Mouse (Mus musculus) embryonic facial prominence, embryonic 15.5 days (tissue): Measurements from ENCODE around the gene Pnkp. TPM values are rescaled to one million over a fixed set of nuclear protein-coding genes. Genes with fewer than 3 reads are reported as not detected.
A peak's percentile ranks its signal among the peaks of the same experiment; 100 is the strongest.

Source experiments
- ATAC-seq: fragments of 200-750 bp; cut with Nextera tagmentation; 2 replicates; pipeline ENCODE4 v1.8.0; 2017; ENCODE audit warnings: low read depth, moderate TSS enrichment; ENCODE audit not compliant: insufficient number of reproducible peaks, low FRiP score, low TSS enrichment
- H3K27ac ChIP-seq: fragments of 300-500 bp; sonication (generic); replicated peaks from 2 replicates; pipeline ENCODE4 v1.5.1; 2015; ENCODE audit warnings: mild to moderate bottlenecking, inconsistent platforms
- H3K27me3 ChIP-seq: fragments of 300-500 bp; sonication (generic); 2 replicates; pipeline ENCODE4 v1.6.1; 2015; ENCODE audit warnings: inconsistent platforms
- H3K36me3 ChIP-seq: fragments of 300-500 bp; sonication (generic); 2 replicates; pipeline ENCODE4 v1.6.1; 2015; ENCODE audit warnings: mild to moderate bottlenecking, inconsistent platforms
- H3K4me1 ChIP-seq: fragments of 300-500 bp; sonication (generic); 2 replicates; pipeline ENCODE4 v1.6.1; 2015; ENCODE audit warnings: inconsistent platforms
- H3K4me2 ChIP-seq: fragments of 300-500 bp; sonication (generic); replicated peaks from 2 replicates; pipeline ENCODE4 v1.6.1; 2015; ENCODE audit warnings: mild to moderate bottlenecking, inconsistent platforms
- H3K4me3 ChIP-seq: fragments of 300-500 bp; sonication (generic); replicated peaks from 2 replicates; pipeline ENCODE4 v1.5.1; 2015; ENCODE audit warnings: mild to moderate bottlenecking, inconsistent platforms
- H3K9ac ChIP-seq: fragments of 300-500 bp; sonication (generic); 2 replicates; pipeline ENCODE4 v1.6.1; 2015; ENCODE audit warnings: inconsistent platforms
- H3K9me3 ChIP-seq: fragments of 300-500 bp; sonication (generic); replicated peaks from 2 replicates; pipeline ENCODE4 v1.6.1; 2016; ENCODE audit warnings: inconsistent platforms
- WGBS: fragments of 180-500 bp; shearing (Covaris S2); methylation state at CpG from one replicate; pipeline ENCODE4 v1.1.7; 2015; 5-methylcytosine and 5-hydroxymethylcytosine counted together
- polyA plus RNA-seq: library from polyadenylated mRNA; unstranded; fragments of >200 nt; fragmentation: Nextera tagmentation; extraction: Ambion mirVana; gene quantifications from 2 replicates; pipeline ENCODE4 v1.2.1, GENCODE M21; 2015

Gene Pnkp
- polyA plus RNA-seq, 1 experiment from 2014 or later, result 37.3 TPM

GRCm38 (mm10) chr7:44846804-44847203 lies 10.1 kb upstream of the Pnkp start:
- peaks cover 22% of the 10 kb centered on the region for H3K4me1 ChIP-seq
- ATAC-seq, result no peak
- peaks cover 5% of the 10 kb centered on the region; the same call in 1 of the 2 replicates for H3K27me3 ChIP-seq
- no peak overlapping the region for H3K27ac ChIP-seq
- peaks cover 52% of the 10 kb centered on the region for H3K36me3 ChIP-seq
- 91% methylated on average over 7 of the region's 7 CpGs for WGBS
- no peaks in the 10 kb centered on the region for H3K9me3 ChIP-seq
- H3K4me3 ChIP-seq, result no peak overlapping the region
- no peak overlapping the region for H3K4me2 ChIP-seq
- H3K9ac ChIP-seq, result no peak overlapping the region

- peak overlapping the region; percentile 81 for H3K4me3 ChIP-seq
- H3K27me3 ChIP-seq, result no peaks in the 10 kb centered on the region
- H3K36me3 ChIP-seq, result peaks cover 45% of the 10 kb centered on the region
- 72% methylated on average over 5 of the region's 5 CpGs for WGBS
- ATAC-seq, result no peak
- H3K27ac ChIP-seq, result peak overlapping the region; percentile 100; the same call in 1 of the 2 replicates
- H3K4me2 ChIP-seq, result peak overlapping the region; percentile 85
- 0 out of 2 replicates have a peak overlapping the region, but pooled peaks have one; percentile 28 for H3K9ac ChIP-seq
- peaks cover 28% of the 10 kb centered on the region for H3K4me1 ChIP-seq
- no peaks in the 10 kb centered on the region for H3K9me3 ChIP-seq
Observed at GRCm38 (mm10) chr7:44847772-44848171, 9.2 kb upstream of the Pnkp start.

- Histone ChIP-seq H3K9me3 (no peaks in the 10 kb centered on the region), H3K27me3 (no peaks in the 10 kb centered on the region), H3K4me2 (peak within 1 kb of the TSS; percentile 85), H3K27ac (peak within 1 kb of the TSS; percentile 100), H3K9ac (peak within 1 kb of the TSS; percentile 80), H3K4me1 (peaks cover 38% of the 10 kb centered on the region), H3K36me3 (peaks cover 39% of the 10 kb centered on the region), H3K4me3 (peak within 1 kb of the TSS; percentile 81)
- WGBS, result under 1% methylated on average over 54 of the region's 54 CpGs
- peak; percentile 90 for ATAC-seq
Observed at GRCm38 (mm10) chr7:44848561-44849415, 8.2 kb upstream of the Pnkp start, which contains the start of the genes Akt1s1 and Tbc1d17. TSS of gene Akt1s1 (plus strand) at chr7:44848991. TSS of gene Tbc1d17 (minus strand) at chr7:44849079.

GRCm38 (mm10) chr7:44849416-44850111 lies 7.4 kb upstream of the Pnkp start:
- peaks cover 46% of the 10 kb centered on the region for H3K4me1 ChIP-seq
- peak overlapping the region; percentile 80 for H3K9ac ChIP-seq
- H3K9me3 ChIP-seq, result no peaks in the 10 kb centered on the region
- H3K4me2 ChIP-seq, result peak overlapping the region; percentile 85
- peaks cover 31% of the 10 kb centered on the region for H3K36me3 ChIP-seq
- H3K27me3 ChIP-seq, result no peaks in the 10 kb centered on the region
- peak overlapping the region; percentile 81 for H3K4me3 ChIP-seq
- peak; percentile 77 for ATAC-seq
- H3K27ac ChIP-seq, result peak overlapping the region; percentile 100
- WGBS, result under 1% methylated on average over 41 of the region's 41 CpGs

- ATAC-seq, result peak; percentile 22
- WGBS, result under 1% methylated on average over 33 of the region's 33 CpGs
- H3K36me3 ChIP-seq, result peaks cover 25% of the 10 kb centered on the region
- H3K9me3 ChIP-seq, result no peaks in the 10 kb centered on the region
- peaks cover 51% of the 10 kb centered on the region for H3K4me1 ChIP-seq
- peak overlapping the region; percentile 100 for H3K27ac ChIP-seq
- peak overlapping the region; percentile 85 for H3K4me2 ChIP-seq
- H3K27me3 ChIP-seq, result no peaks in the 10 kb centered on the region
- H3K4me3 ChIP-seq, result peak overlapping the region; percentile 81
- H3K9ac ChIP-seq, result peak overlapping the region; percentile 80
Observed at GRCm38 (mm10) chr7:44850146-44850545, 6.8 kb upstream of the Pnkp start.

- H3K9ac ChIP-seq, result peak overlapping the region; percentile 80
- peak overlapping the region; percentile 85 for H3K4me2 ChIP-seq
- peak overlapping the region; percentile 100; the same call in 1 of the 2 replicates for H3K27ac ChIP-seq
- no peak for ATAC-seq
- peak overlapping the region; percentile 81 for H3K4me3 ChIP-seq
- H3K4me1 ChIP-seq, result peaks cover 60% of the 10 kb centered on the region
- 77% methylated on average over 8 of the region's 8 CpGs for WGBS
- peaks cover 17% of the 10 kb centered on the region for H3K36me3 ChIP-seq
- no peaks in the 10 kb centered on the region for H3K9me3 ChIP-seq
- no peaks in the 10 kb centered on the region for H3K27me3 ChIP-seq
Observed at GRCm38 (mm10) chr7:44850789-44851624, 5.9 kb upstream of the Pnkp start.

GRCm38 (mm10) chr7:44851625-44852234 lies 5.2 kb upstream of the Pnkp start:
- Histone ChIP-seq H3K9me3 (no peaks in the 10 kb centered on the region), H3K9ac (no peak overlapping the region), H3K36me3 (peaks cover 10% of the 10 kb centered on the region), H3K4me3 (peak overlapping the region; percentile 81; the same call in 1 of the 2 replicates), H3K27ac (no peak overlapping the region), H3K27me3 (no peaks in the 10 kb centered on the region), H3K4me1 (peaks cover 67% of the 10 kb centered on the region), H3K4me2 (peak overlapping the region; percentile 85; the same call in 1 of the 2 replicates)
- 89% methylated on average over 12 of the region's 12 CpGs for WGBS
- ATAC-seq, result no peak

- no peak overlapping the region for H3K9ac ChIP-seq
- H3K36me3 ChIP-seq, result peaks cover 6% of the 10 kb centered on the region; the same call in 1 of the 2 replicates
- no peak for ATAC-seq
- no peak overlapping the region for H3K27ac ChIP-seq
- no peak overlapping the region for H3K4me3 ChIP-seq
- H3K9me3 ChIP-seq, result no peaks in the 10 kb centered on the region
- H3K4me1 ChIP-seq, result peaks cover 69% of the 10 kb centered on the region
- no peak overlapping the region for H3K4me2 ChIP-seq
- WGBS, result 88% methylated on average over 36 of the region's 36 CpGs
- H3K27me3 ChIP-seq, result no peaks in the 10 kb centered on the region
Observed at GRCm38 (mm10) chr7:44852259-44853027, 4.5 kb upstream of the Pnkp start.

GRCm38 (mm10) chr7:44853065-44853464 lies 3.9 kb upstream of the Pnkp start:
- H3K4me1 ChIP-seq, result peaks cover 69% of the 10 kb centered on the region

More at GRCm38 (mm10) chr7:44853065-44853464, 3.9 kb upstream of the Pnkp start:
- 89% methylated on average over 2 of the region's 2 CpGs for WGBS
- Histone ChIP-seq H3K27me3 (no peaks in the 10 kb centered on the region), H3K9me3 (no peaks in the 10 kb centered on the region), H3K36me3 (peaks cover 6% of the 10 kb centered on the region; the same call in 1 of the 2 replicates), H3K4me2 (no peak overlapping the region), H3K4me3 (no peak overlapping the region), H3K9ac (no peak overlapping the region), H3K27ac (no peak overlapping the region)
- ATAC-seq, result no peak
